Mouse (Mus musculus): ENCODE data around the gene Dedd2. TPM values are rescaled to one million over a fixed set of nuclear protein-coding genes. Genes with fewer than 3 reads are reported as not detected.

The Dedd2 gene
- total RNA-seq, 1 experiment from 2014 or later = 75.0 TPM

GRCm38 (mm10) chr7:25151916-25152556 is 68.4 kb downstream of the Dedd2 start:
- no peak for ATAC-seq (replicated peaks; ENCODE audit: insufficient number of reproducible peaks, low FRiP score, low TSS enrichment, poor library complexity, severe bottlenecking)

- no peak for ATAC-seq (replicated peaks; ENCODE audit: insufficient number of reproducible peaks, low FRiP score, low TSS enrichment, poor library complexity, severe bottlenecking)
These were observed 69.4 kb downstream of the Dedd2 start for GRCm38 (mm10) chr7:25151009-25151408.

DNA sequence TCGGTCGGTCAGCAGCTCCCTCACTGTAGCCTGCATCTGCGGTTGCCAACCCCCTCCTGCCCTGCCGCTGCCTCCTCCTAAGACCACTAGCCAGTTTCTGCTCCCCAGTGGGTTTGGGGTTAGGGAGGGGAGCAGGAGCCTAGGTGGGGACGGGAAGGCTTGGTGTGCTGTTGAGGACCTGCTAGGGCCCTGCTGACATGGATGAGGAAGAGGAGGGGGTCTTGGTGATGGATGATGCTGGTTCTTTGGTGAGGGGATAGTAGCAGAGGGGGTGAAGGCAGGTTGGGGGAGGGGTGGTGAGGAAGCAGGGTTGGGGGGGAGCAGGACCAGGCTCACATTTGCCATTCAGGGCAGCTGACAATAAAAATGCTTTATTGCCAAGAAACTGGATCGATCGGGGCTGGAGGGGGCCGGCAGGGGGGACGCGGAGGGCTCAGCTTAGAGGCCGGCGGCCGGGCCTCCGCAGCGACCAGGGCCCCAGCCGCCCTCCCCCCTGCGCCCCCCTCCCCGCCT is 70.2 kb downstream of the Dedd2 start:
- ATAC-seq (replicated peaks; ENCODE audit: insufficient number of reproducible peaks, low FRiP score, low TSS enrichment, poor library complexity, severe bottlenecking) = no peak

Other genes with a start within 250 kb of the Dedd2 start
- gene Rabac1, start 247.9 kb downstream of the Dedd2 start, total RNA-seq (2017) = 82.7 to 149 TPM (median 92.1 TPM) in 3 replicates
- 54.0 to 91.3 TPM (median 63.7 TPM) in 3 replicates for gene Atp1a3, start 214.7 kb downstream of the Dedd2 start, total RNA-seq (2017)
- 0.48 to 2.9 TPM in 2 of 3 replicates, not detected in the other for gene Grik5, start 148.3 kb downstream of the Dedd2 start, total RNA-seq (2017)
- gene Zfp574, start 148.0 kb downstream of the Dedd2 start, total RNA-seq (2017) = 1.5 to 4.7 TPM (median 3.4 TPM) in 3 replicates
- gene Pou2f2, start 40.9 kb downstream of the Dedd2 start, total RNA-seq (2017) = 35.8 to 70.4 TPM (median 38.0 TPM) in 3 replicates
- gene Zfp526, start 810 bp upstream of the Dedd2 start, total RNA-seq (2017) = 2.4 to 9.8 TPM (median 2.6 TPM) in 3 replicates
- 42.8 to 71.0 TPM (median 43.0 TPM) in 3 replicates for gene Gsk3a, start 17.2 kb upstream of the Dedd2 start, total RNA-seq (2017)
- 3.7 to 8.1 TPM (median 7.3 TPM) in 3 replicates for gene Erf, start 30.1 kb upstream of the Dedd2 start, total RNA-seq (2017)
- gene Cic, start 47.1 kb upstream of the Dedd2 start, total RNA-seq (2017) = 55.5 to 68.5 TPM (median 65.9 TPM) in 3 replicates
- 8.0 to 20.6 TPM (median 20.3 TPM) in 3 replicates for gene Pafah1b3, start 77.4 kb upstream of the Dedd2 start, total RNA-seq (2017)
- not detected in 3 replicates for gene Prr19, start 80.8 kb upstream of the Dedd2 start, total RNA-seq (2017)
- not detected in 3 replicates for gene Tmem145, start 85.5 kb upstream of the Dedd2 start, total RNA-seq (2017)
- 0.64 to 1.8 TPM (median 0.86 TPM) in 3 replicates for gene Megf8, start 96.5 kb upstream of the Dedd2 start, total RNA-seq (2017)
- not detected in 3 replicates for gene Cnfn, start 149.1 kb upstream of the Dedd2 start, total RNA-seq (2017)
- gene Lipe, start 178.1 kb upstream of the Dedd2 start, total RNA-seq (2017) = 19.5 to 19.9 TPM (median 19.7 TPM) in 3 replicates
- gene Cxcl17, start 192.3 kb upstream of the Dedd2 start, total RNA-seq (2017) = not detected in 3 replicates